Mouse (Mus musculus) hindbrain, embryonic 16.5 days (tissue): ENCODE results near the gene Timm8a1. TPM values are rescaled to one million over a fixed set of nuclear protein-coding genes. Genes with fewer than 3 reads are reported as not detected.

Source experiments
- ATAC-seq: fragments of 200-750 bp; cut with Nextera tagmentation; 2 replicates; pipeline ENCODE4 v1.8.0; 2017; ENCODE audit warnings: moderate TSS enrichment, moderate library complexity
- H3K27ac ChIP-seq: fragments of 300-500 bp; sonication (generic); 2 replicates; pipeline ENCODE4 v1.5.1; 2014; ENCODE audit warnings: low read depth, mild to moderate bottlenecking, control low read depth, low read length, moderate library complexity
- H3K27me3 ChIP-seq: fragments of 300-500 bp; sonication (generic); replicated peaks from 2 replicates; pipeline ENCODE4 v1.6.1; 2014; ENCODE audit warnings: low read length; ENCODE audit not compliant: control insufficient read depth, insufficient read depth
- H3K36me3 ChIP-seq: fragments of 300-500 bp; sonication (generic); 2 replicates; pipeline ENCODE4 v1.6.1; 2014; ENCODE audit warnings: mild to moderate bottlenecking, low read length, moderate library complexity, mixed read lengths; ENCODE audit not compliant: control insufficient read depth, insufficient read depth
- H3K4me1 ChIP-seq: fragments of 300-500 bp; sonication (generic); 2 replicates; pipeline ENCODE4 v1.6.1; 2014; ENCODE audit warnings: low read depth, low read length; ENCODE audit not compliant: control insufficient read depth, insufficient read depth
- H3K4me2 ChIP-seq: fragments of 300-500 bp; sonication (generic); 2 replicates; pipeline ENCODE4 v1.6.1; 2014; ENCODE audit warnings: mild to moderate bottlenecking, low read length, control low read depth, moderate library complexity
- H3K4me3 ChIP-seq: fragments of 300-500 bp; sonication (generic); 2 replicates; pipeline ENCODE4 v1.5.1; 2014; ENCODE audit warnings: mild to moderate bottlenecking, low read length, control low read depth, moderate library complexity
- H3K9ac ChIP-seq: fragments of 300-500 bp; sonication (generic); 2 replicates; pipeline ENCODE4 v1.6.1; 2014; ENCODE audit warnings: low read depth, mild to moderate bottlenecking, control low read depth, low read length, moderate library complexity
- H3K9me3 ChIP-seq: fragments of 300-500 bp; sonication (generic); 2 replicates; pipeline ENCODE4 v1.6.1; 2014; ENCODE audit warnings: mild to moderate bottlenecking, low read length, moderate library complexity; ENCODE audit not compliant: control insufficient read depth
- WGBS: fragments of 180-500 bp; shearing (Covaris S2); extraction: QIAGEN DNeasy Blood & Tissue Kit; methylation state at CpG from one replicate; pipeline ENCODE4 v1.1.7; 2014; 5-methylcytosine and 5-hydroxymethylcytosine counted together
- polyA plus RNA-seq: library from polyadenylated mRNA; unstranded; fragments of >200 nt; fragmentation: Nextera tagmentation; extraction: Ambion mirVana; gene quantifications from 2 replicates; pipeline ENCODE4 v1.2.1, GENCODE M21; 2015

The Timm8a1 gene
- polyA plus RNA-seq: 48.0 and 53.0 TPM in 2 replicates

DNA sequence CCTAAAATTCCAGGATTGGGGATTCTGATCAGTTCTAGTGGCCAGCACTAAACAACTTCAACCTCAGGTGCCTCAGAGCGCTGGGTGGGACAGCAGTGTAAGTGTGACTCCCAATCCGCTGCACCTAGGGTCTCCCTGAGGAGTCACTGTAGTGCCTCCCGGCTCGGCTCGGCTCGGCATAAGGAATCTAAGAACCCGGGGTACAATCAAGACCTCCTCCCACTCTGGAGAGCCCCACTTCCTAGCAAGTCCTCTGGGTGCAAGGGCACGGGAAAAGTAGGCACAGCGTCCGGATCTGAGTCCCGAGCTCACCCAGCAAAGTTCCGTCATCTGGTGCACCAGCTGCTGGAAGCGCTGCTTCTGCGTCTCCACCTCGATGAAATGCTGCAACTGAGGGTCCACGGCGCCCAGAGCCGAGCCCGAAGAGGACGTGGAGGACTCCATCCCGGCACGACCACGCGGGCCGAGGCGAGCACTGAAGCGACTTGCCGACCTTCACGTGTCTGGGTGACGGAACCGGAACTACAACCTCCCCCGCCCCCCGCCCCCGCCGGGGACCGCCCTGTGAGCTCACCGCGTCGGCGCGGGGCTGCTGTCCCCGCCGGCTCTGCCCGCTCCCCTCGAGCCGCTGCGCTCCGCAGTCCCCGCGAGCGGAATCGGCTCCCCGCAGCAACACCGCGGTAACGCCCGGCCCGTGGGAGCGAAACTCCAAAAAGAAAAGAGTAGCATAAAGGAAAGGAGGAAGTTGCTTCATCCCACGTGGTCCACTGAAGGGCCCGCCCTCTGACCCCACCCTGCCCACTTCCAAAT lies at the start of gene Timm8a1:
TSS of gene Timm8a1 (minus strand) at position 721 of the 810 bp plus-strand sequence.
- WGBS: 22% methylated on average over 34 of the region's 61 CpGs
- Histone ChIP-seq H3K27ac (peak within 1 kb of the TSS; percentile 70; the same call in 1 of the 2 replicates), H3K4me1 (no peaks in the 10 kb centered on the region), H3K9ac (peak within 1 kb of the TSS; percentile 65), H3K4me2 (peak within 1 kb of the TSS; percentile 62), H3K36me3 (no peaks in the 10 kb centered on the region), H3K27me3 (no peaks in the 10 kb centered on the region), H3K9me3 (no peaks in the 10 kb centered on the region), H3K4me3 (peak within 1 kb of the TSS; percentile 52)
- ATAC-seq: peak; percentile 96

DNA sequence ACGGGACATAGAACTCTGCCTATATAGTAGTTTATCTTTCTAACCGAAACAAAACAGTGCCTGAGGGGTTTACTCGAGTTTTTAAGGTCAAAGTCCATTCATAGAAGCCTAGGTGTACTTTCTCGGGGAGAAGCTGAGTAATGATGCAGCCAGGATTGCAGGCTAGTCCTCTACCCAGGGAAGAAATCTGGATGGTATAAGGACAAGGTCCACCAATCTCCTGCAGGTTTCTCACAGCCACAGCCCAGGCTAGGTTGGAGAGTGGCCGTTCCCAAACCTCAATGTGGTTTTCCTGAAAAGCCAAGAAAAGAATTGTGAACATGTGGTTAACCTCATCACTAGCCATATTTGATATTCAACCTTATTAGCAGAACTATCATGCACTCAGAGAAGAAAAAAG lies 48.2 kb upstream of the Timm8a1 start:
- no peak overlapping the region for H3K4me3 ChIP-seq
- H3K9ac ChIP-seq: no peak overlapping the region
- H3K9me3 ChIP-seq: no peaks in the 10 kb centered on the region
- H3K36me3 ChIP-seq: peaks cover 5% of the 10 kb centered on the region; the same call in 1 of the 2 replicates
- WGBS: 77% methylated on average over 5 of the region's 5 CpGs
- H3K27me3 ChIP-seq: no peaks in the 10 kb centered on the region
- no peak for ATAC-seq
- no peak overlapping the region for H3K4me2 ChIP-seq
- H3K4me1 ChIP-seq: peaks cover 6% of the 10 kb centered on the region
- no peak overlapping the region for H3K27ac ChIP-seq

DNA sequence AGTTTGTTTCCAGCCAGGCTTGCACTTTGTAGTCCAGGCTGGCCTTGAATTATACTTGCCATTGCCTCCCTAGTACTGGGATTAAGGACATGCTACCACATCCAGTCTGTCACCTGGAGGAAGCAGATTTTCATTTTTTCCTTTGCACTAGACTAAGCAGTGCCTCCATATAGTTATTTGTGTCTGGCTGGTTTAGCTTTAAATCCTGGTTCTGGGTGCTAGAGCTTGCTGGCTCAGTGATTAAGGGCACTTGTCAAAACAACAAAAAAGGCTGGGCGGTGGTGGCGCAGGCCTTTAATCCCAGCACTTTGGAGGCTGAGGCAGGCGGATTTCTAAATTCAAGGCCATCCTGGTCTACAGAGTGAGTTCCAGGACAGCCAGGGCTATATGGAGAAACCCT lies 47.3 kb upstream of the Timm8a1 start:
- peaks cover 6% of the 10 kb centered on the region for H3K4me1 ChIP-seq
- H3K9me3 ChIP-seq: no peaks in the 10 kb centered on the region
- no peak overlapping the region for H3K27ac ChIP-seq
- H3K36me3 ChIP-seq: peaks cover 5% of the 10 kb centered on the region; the same call in 1 of the 2 replicates
- ATAC-seq: no peak
- no peaks in the 10 kb centered on the region for H3K27me3 ChIP-seq
- H3K9ac ChIP-seq: no peak overlapping the region
- H3K4me3 ChIP-seq: no peak overlapping the region
- no peak overlapping the region for H3K4me2 ChIP-seq
- WGBS: 91% methylated on average over 3 of the region's 3 CpGs

DNA sequence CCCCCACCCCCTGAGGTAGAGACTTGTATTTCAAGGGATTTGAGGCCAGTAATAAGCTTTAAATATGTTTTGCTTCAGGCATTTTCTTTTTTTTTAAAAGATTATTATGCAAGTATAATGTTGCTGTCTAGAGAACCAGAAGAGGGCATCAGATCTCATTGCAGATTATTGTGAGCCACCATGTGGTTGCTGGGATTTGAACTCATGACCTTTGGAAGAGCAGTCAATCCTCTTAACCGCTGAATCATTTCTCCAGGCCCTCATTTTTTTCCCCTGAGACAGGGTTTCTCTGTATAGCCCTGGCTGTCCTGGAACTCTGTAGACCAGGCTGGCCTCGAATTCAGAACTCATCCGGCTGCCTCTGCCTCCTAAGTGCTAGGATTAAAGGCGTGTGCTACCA lies 46.6 kb upstream of the Timm8a1 start:
- H3K9ac ChIP-seq: no peak overlapping the region

DNA sequence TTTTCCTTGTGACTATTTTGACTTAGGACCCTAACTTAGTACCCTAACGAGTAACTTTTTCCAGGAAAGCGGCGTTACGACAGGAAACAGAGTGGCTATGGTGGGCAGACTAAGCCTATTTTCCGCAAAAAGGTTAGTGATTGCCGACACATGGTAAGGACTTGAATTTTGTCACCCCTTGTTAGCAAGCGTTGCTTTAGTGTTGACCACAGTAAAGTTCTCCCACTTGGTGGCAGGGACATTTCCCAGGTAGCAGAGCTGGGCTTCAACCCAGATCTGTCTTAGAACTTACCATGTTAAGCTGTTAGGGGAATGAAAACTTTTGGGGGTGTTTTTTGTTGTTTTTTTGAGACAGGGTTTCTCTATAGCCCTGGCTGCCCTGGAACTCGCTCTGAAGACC lies 44.8 kb upstream of the Timm8a1 start:
- Histone ChIP-seq H3K4me2 (peak overlapping the region; percentile 66), H3K27ac (no peak overlapping the region), H3K36me3 (peaks cover 5% of the 10 kb centered on the region; the same call in 1 of the 2 replicates), H3K9me3 (no peaks in the 10 kb centered on the region), H3K4me1 (peaks cover 6% of the 10 kb centered on the region), H3K9ac (peak overlapping the region; percentile 65), H3K27me3 (no peaks in the 10 kb centered on the region), H3K4me3 (peak overlapping the region; percentile 48)
- ATAC-seq: no peak
- WGBS: 41% methylated on average over 8 of the region's 8 CpGs

More for the DNA sequence above, 46.6 kb upstream of the Timm8a1 start:
- Histone ChIP-seq H3K36me3 (peaks cover 5% of the 10 kb centered on the region; the same call in 1 of the 2 replicates), H3K4me3 (no peak overlapping the region), H3K9me3 (no peaks in the 10 kb centered on the region), H3K4me1 (peaks cover 6% of the 10 kb centered on the region), H3K27ac (no peak overlapping the region), H3K27me3 (no peaks in the 10 kb centered on the region), H3K4me2 (no peak overlapping the region)
- ATAC-seq: no peak
- 79% methylated on average over 4 of the region's 4 CpGs for WGBS

DNA sequence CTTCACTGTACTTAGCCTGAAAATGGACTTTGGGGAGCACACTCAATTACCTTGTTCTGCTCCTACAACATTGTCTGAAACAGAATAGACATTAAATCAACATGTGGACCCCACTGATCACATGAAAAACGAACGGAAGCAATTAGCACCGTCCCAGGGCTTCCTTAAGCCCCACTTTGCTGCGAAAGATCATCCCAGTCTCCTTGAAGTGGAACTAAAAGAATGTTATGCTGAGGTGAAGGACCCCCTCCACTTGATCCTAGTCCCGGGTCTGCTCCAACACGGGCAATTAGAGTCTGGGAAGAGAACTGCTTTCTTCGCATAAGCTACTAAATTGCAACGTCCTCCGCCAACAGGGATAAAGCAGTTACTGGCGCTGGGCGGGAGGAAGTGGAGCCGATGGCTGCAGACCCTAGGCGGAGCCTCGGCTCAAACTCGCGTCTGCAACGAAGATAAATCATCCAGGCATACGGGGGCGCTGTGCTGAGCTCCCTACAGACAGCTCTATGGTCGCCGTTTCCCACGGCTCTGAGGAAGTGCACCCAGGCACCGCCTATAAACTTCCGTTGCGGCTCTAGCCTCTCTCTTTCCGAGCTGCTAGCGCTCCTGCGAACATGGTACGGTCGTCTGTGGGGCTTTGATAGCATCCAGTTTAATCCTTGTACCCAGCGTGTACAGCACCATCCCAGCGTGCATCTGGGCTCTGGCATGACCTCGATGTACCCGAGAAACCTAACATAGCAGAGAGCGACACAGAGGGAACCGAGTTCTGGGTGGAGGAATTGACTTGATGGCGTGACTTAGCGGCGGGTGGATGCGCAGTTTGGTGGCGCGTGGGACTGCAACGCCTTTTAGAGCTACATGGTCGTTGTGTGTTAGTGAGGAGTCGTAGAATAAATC lies 43.7 kb upstream of the Timm8a1 start, which contains the start of gene Rpl36a:
TSS of gene Rpl36a (plus strand) at position 552 of the 900 bp plus-strand sequence.
- peak; percentile 99 for ATAC-seq
- 21% methylated on average over 45 of the region's 45 CpGs for WGBS
- peak within 1 kb of the TSS; percentile 66 for H3K4me2 ChIP-seq
- H3K36me3 ChIP-seq: peaks cover 5% of the 10 kb centered on the region; the same call in 1 of the 2 replicates
- H3K27ac ChIP-seq: peak within 1 kb of the TSS; percentile 83
- peak within 1 kb of the TSS; percentile 65 for H3K9ac ChIP-seq
- no peaks in the 10 kb centered on the region for H3K27me3 ChIP-seq
- H3K4me3 ChIP-seq: peak within 1 kb of the TSS; percentile 48
- peaks cover 6% of the 10 kb centered on the region for H3K4me1 ChIP-seq
- no peaks in the 10 kb centered on the region for H3K9me3 ChIP-seq

DNA sequence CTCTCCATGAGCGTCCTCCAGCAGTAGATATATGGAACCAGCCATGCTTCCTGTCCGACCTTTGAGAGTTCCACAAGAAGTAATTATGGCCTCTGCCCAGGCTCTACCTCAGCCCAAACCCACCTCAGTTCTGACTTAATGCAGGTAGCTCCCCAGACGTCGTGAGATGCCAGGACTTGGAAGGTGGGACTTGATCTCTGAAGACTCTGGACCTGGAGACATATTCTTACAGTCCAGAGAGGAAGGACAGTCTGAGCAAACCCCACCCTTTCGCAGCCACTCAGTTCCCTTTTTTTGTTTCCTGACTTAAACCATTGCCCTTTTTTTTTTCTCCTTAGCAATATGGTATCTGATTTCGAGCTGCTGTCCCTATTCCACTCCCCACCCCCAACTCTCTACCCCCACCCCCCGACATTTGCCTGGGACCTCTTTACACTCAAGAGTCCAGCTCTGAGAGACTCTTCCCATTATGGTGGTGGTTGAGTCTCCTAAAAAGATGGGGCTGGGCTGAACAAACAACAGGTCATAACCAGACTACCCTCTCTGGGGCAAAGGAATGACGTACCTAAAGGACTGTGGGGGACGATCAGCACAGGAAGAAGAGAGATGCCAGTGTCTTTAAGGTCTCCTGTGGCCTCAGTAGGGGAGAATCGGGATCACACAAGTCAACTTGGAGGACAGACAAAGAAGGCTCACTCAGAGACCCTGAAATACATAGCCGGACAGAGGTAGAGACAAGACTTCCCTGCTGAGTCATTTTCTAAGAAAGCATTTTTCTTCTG lies 41.4 kb upstream of the Timm8a1 start, which contains the start of gene Btk:
TSS of gene Btk (minus strand) at position 683 of the 782 bp plus-strand sequence.
- H3K4me2 ChIP-seq: no peak within 1 kb of the TSS
- H3K9me3 ChIP-seq: no peaks in the 10 kb centered on the region
- no peak within 1 kb of the TSS for H3K9ac ChIP-seq
- H3K27ac ChIP-seq: no peak within 1 kb of the TSS
- H3K4me3 ChIP-seq: no peak within 1 kb of the TSS
- WGBS: 84% methylated on average over 11 of the region's 11 CpGs
- no peak for ATAC-seq
- no peaks in the 10 kb centered on the region for H3K27me3 ChIP-seq
- H3K36me3 ChIP-seq: no peaks in the 10 kb centered on the region
- H3K4me1 ChIP-seq: peaks cover 6% of the 10 kb centered on the region

DNA sequence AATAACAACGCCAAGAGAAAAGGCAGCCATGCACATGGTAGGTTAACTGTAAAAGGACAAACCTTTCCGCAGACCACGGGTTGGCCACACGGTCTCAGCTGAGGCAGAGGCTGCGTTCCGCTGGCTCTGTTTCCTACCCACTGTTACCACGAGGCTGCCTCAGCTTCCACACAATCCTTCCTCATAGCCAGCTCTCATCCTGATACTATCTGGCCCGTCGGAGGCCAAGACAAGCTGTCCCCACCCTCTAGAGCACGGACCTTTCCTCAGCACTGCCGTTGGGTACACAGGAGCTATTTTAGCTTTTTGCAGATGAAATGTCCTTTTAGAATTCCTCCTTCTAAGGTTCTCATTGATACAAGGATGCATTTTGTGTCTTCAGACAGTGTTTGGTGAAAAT lies 40.6 kb upstream of the Timm8a1 start:
- H3K36me3 ChIP-seq: no peaks in the 10 kb centered on the region
- H3K27ac ChIP-seq: no peak overlapping the region
- H3K27me3 ChIP-seq: no peaks in the 10 kb centered on the region
- H3K9ac ChIP-seq: no peak overlapping the region
- 86% methylated on average over 11 of the region's 11 CpGs for WGBS
- no peaks in the 10 kb centered on the region for H3K9me3 ChIP-seq
- H3K4me1 ChIP-seq: peaks cover 6% of the 10 kb centered on the region
- H3K4me2 ChIP-seq: no peak overlapping the region
- H3K4me3 ChIP-seq: no peak overlapping the region
- ATAC-seq: no peak
